Mouse (Mus musculus) retina, postnatal 7 days (tissue): ENCODE measurements around the gene Unc80.

ENCODE experiments used
- DNase-seq: peaks from one replicate; pipeline ENCODE4 v3.0.0-alpha.2; 2012; ENCODE audit warnings: low read depth, low spot score

Unc80 gene

GRCm38 (mm10) chr1:66704523-66704922 lies 236.4 kb downstream of the Unc80 start:
- no peak for DNase-seq

GRCm38 (mm10) chr1:66712859-66713258 lies 244.7 kb downstream of the Unc80 start:
- DNase-seq: no peak

- no peak for DNase-seq
These were observed 262.4 kb downstream of the Unc80 start for GRCm38 (mm10) chr1:66730581-66730980.
